Mouse (Mus musculus) testis, adult 2 months (tissue): ENCODE results near the gene Vmn1r35.

ENCODE experiments used
- CTCF ChIP-seq: fragments of 200-500 bp; IDR thresholded peaks from 2 replicates; pipeline ENCODE4 v1.5.1; 2012; ENCODE audit warnings: low read depth, mild to moderate bottlenecking, inconsistent platforms, low read length, moderate library complexity; ENCODE audit not compliant: control insufficient read depth, insufficient read depth, insufficient replicate concordance
- POLR2A ChIP-seq: fragments of 200-500 bp; IDR thresholded peaks from 2 replicates; pipeline ENCODE4 v1.6.1; 2012; ENCODE audit warnings: low read depth, mild to moderate bottlenecking, inconsistent platforms, low read length, moderate library complexity; ENCODE audit not compliant: control insufficient read depth

GRCm38 (mm10) chr6:66643779-66644178 lies 41.9 kb downstream of the Vmn1r35 start, which contains the start of gene Vmn1r34:
- TF ChIP-seq CTCF (no peak), POLR2A (no peak)
